ENCODE assay signal across 14 mouse cellular contexts in genomic region chr8:108327711-108328110, GRCm38 (mm10).
DNase-seq lines count a peak whose midpoint lies in the region; ATAC-seq and TF ChIP-seq lines count a peak whose summit lies in the region.
"Had no signal": no experiment of that assay in that cellular context is flagged by ENCODE, and none has a peak within 500 bp of the region (broad histone marks: within the 10 kb centered on the region; RNA-seq: fewer than 3 reads in every experiment).

No protein-coding gene starts in this region.

- no peak overlapping the region for H3K9ac ChIP-seq in hindbrain, postnatal 0 days (replicated peaks; ENCODE audit: low read length)
- H3K9ac ChIP-seq in hindbrain, embryonic 11.5 days (ENCODE audit: low read depth, low read length) = no peak overlapping the region
- H3K9ac ChIP-seq: limb, embryonic 15.5 days; midbrain, embryonic 13.5 days; neural tube, embryonic 12.5 days had no signal

- H3K27ac ChIP-seq in hindbrain, postnatal 0 days = no peak overlapping the region
- H3K27ac ChIP-seq in hindbrain, embryonic 11.5 days (ENCODE audit: low read depth, low read length) = no peak overlapping the region
- H3K27ac ChIP-seq: limb, embryonic 15.5 days; macrophage; midbrain, embryonic 13.5 days; neural tube, embryonic 12.5 days had no signal

- H3K36me3 ChIP-seq in hindbrain, postnatal 0 days (ENCODE audit: insufficient read depth, low read length) = no peaks in the 10 kb centered on the region
- no peaks in the 10 kb centered on the region for H3K36me3 ChIP-seq in hindbrain, embryonic 11.5 days (ENCODE audit: control insufficient read depth, insufficient read depth, low read length)
- H3K36me3 ChIP-seq: limb, embryonic 15.5 days; midbrain, embryonic 13.5 days; neural tube, embryonic 12.5 days had no signal

- 58% methylated on average over 2 of the region's 2 CpGs for WGBS in hindbrain, postnatal 0 days
- WGBS in hindbrain, embryonic 11.5 days = 84% methylated on average over 2 of the region's 2 CpGs

- no peak for ATAC-seq in hindbrain, postnatal 0 days
- no peak for ATAC-seq in hindbrain, embryonic 11.5 days (ENCODE audit: low FRiP score)
- ATAC-seq: inflammation-experienced regulatory T-cells, adult 6 months; midbrain, embryonic 13.5 days had no signal

- no peak overlapping the region for H3K4me3 ChIP-seq in hindbrain, postnatal 0 days (ENCODE audit: low read length)
- no peak overlapping the region for H3K4me3 ChIP-seq in hindbrain, embryonic 11.5 days (ENCODE audit: low read depth, low read length)
- H3K4me3 ChIP-seq: limb, embryonic 15.5 days; midbrain, embryonic 13.5 days; neural tube, embryonic 12.5 days had no signal

- H3K9me3 ChIP-seq in hindbrain, postnatal 0 days (ENCODE audit: low read length) = no peaks in the 10 kb centered on the region
- no peaks in the 10 kb centered on the region for H3K9me3 ChIP-seq in hindbrain, embryonic 11.5 days (ENCODE audit: control insufficient read depth, low read length)
- H3K9me3 ChIP-seq: limb, embryonic 15.5 days; midbrain, embryonic 13.5 days; neural tube, embryonic 12.5 days had no signal

- TF ChIP-seq CTCF in hindbrain, postnatal 0 days (IDR thresholded peaks at IDR 0.05; ENCODE audit: low read depth) = no peak

- H3K4me1 ChIP-seq in hindbrain, postnatal 0 days (ENCODE audit: insufficient read depth, low read length) = no peaks in the 10 kb centered on the region
- no peaks in the 10 kb centered on the region for H3K4me1 ChIP-seq in hindbrain, embryonic 11.5 days (replicated peaks; ENCODE audit: control insufficient read depth, insufficient read depth, low read length)
- H3K4me1 ChIP-seq: limb, embryonic 15.5 days; midbrain, embryonic 13.5 days; neural tube, embryonic 12.5 days had no signal

- H3K27me3 ChIP-seq in hindbrain, postnatal 0 days (ENCODE audit: insufficient read depth, low read length) = no peaks in the 10 kb centered on the region
- no peaks in the 10 kb centered on the region for H3K27me3 ChIP-seq in hindbrain, embryonic 11.5 days (ENCODE audit: control insufficient read depth, insufficient read depth, low read length)
- H3K27me3 ChIP-seq: limb, embryonic 15.5 days; neural tube, embryonic 12.5 days had no signal

- peak; percentile 38 for DNase-seq in adrenal gland, postnatal 14 days
- DNase-seq in adrenal gland, postnatal 25 days = no peak
- peak; percentile 23 for DNase-seq in hindbrain, postnatal 0 days (ENCODE audit: low spot score)
- DNase-seq in hindbrain, embryonic 11.5 days (ENCODE audit: low spot score) = no peak
- DNase-seq in Muller cell, postnatal 12 days (ENCODE audit: inconsistent ontology term) = peak; percentile 89
- peak; percentile 9 to 14 for DNase-seq in layer of hippocampus, adult 8-10 months (ENCODE audit: low spot score in 2 of 2)
- DNase-seq in thymus, adult 18-20 months = no peak
- DNase-seq in left cerebral cortex, adult 18-20 months (ENCODE audit: low spot score in 2 of 2) = no peak
- DNase-seq: cerebellum, adult 2 months had no signal

- no peak overlapping the region for H3K4me2 ChIP-seq in hindbrain, postnatal 0 days (ENCODE audit: low read depth, low read length)
- no peak overlapping the region for H3K4me2 ChIP-seq in hindbrain, embryonic 11.5 days (replicated peaks; ENCODE audit: low read depth, low read length)
- H3K4me2 ChIP-seq: limb, embryonic 15.5 days; midbrain, embryonic 13.5 days; neural tube, embryonic 12.5 days had no signal

Comparison
In these comparisons a context has a peak if more than half of its experiments do, and no peak if none do; other contexts are left out.
1. DNase-seq: peak in adrenal gland, postnatal 14 days (single experiment), hindbrain, postnatal 0 days (single experiment), Muller cell, postnatal 12 days (single experiment) and layer of hippocampus, adult 8-10 months (2 of 2); none in adrenal gland, postnatal 25 days (single experiment), hindbrain, embryonic 11.5 days (single experiment), thymus, adult 18-20 months (0 of 2) and left cerebral cortex, adult 18-20 months (0 of 2).